Mouse (Mus musculus) cerebellum, adult 18-20 months (tissue): ENCODE data around the gene Cfap221.
A peak's percentile ranks its signal among the peaks of the same experiment; 100 is the strongest.

Experiments
- DNase-seq, 2 experiments: peaks; one replicate each; pipeline ENCODE4 v3.0.0; 2021

The Cfap221 gene

DNA sequence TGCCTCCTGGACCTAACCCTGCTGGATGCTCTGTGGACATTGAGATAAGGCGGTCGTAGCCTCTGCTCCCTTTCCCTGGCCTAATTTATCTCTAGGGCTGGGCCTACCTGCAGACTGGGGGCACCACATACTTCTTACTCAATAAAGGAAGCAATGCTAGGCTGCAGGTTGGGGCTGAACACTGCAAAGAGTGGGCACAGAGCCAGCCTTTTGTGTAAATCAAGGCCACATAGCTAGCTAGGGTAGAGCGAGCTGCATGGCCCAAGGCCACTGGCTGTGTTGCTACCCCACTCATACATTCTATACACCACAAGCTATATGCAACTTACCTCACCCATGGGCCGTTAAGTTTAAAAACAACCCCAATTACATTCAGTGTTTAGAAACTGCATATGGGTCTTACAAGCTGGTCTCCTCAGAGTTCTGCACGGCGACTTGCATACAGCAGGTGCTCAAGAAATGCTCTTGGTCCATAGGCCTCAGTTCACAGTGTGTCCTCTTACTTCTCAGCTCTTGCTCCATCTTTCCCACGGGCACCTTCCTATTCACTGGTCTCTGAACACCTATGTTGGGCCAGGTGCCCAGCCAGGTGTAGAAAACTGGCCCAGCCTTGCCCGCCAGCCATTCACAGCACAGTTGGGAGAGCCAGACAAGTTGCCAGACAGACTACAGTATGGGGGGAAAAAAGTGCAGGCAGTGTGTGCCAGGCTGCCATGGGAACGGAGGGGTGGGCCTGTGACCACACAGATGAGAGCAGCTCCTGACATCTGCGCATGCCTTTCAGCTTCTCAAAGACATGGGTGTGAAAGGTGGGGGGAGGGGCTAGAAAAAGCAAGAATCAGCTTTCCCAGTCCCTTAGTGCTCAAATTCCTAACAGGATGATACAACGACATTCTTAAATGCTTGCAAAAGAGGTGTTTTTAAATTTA is 97.6 kb downstream of the Cfap221 start:
- DNase-seq = no peak

DNA sequence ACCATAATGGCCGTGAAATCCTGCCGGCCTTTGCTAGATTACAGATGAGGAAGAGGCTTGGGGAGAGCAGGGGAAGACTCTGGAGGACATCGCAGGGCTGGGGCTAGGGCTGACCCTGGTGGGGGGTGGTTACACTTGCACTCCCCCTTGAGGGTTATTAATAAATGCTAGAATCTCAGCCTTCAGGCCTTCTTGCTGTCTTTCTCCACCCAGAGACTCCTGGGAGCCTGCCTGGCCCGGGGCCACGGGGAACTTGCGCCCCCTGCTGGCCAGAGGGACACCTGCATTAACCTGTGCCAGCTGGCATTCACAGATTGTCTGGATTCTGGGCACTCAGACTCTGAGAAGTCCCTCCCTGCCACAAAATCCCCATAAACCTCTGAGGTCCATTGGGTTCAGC is 102.1 kb downstream of the Cfap221 start:
- DNase-seq = peak; percentile 56 to 69

DNA sequence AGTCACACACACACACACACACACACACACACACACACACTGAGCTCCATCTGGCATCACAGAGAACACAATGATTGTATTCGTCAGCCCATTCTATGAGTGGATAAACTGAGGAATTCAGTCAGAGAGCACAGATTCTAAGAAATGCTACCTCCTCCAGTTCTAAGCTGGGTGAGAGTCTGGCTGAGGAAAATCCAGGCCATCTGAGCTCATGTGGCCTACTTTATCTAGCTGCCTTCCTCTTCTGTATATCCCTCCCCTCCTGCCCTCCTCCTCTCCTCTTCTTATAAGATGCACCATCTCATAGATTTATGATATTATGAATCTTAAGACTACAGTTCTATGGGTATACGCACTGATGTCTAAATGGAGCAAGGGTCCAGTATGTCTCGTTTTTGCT is 103.4 kb downstream of the Cfap221 start:
- no peak for DNase-seq

DNA sequence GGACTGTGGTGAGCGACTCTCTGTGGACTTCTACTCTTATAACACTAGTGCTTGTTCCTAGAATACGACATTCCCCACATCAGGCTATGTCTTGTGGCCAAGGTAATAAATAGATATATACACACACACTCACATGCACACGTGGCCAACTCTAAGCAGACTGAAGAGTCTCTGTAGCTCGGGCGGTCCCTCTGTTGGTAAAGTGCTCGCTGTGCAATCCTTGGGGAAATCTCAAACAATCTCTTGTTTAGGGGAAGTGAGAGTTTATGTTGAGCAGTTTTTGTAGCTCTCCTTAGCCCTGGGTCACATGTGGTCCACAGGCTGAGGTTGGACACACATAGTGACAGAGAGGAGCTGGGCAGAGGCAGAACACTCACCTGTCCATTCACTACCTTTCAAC is 104.1 kb downstream of the Cfap221 start:
- no peak for DNase-seq

DNA sequence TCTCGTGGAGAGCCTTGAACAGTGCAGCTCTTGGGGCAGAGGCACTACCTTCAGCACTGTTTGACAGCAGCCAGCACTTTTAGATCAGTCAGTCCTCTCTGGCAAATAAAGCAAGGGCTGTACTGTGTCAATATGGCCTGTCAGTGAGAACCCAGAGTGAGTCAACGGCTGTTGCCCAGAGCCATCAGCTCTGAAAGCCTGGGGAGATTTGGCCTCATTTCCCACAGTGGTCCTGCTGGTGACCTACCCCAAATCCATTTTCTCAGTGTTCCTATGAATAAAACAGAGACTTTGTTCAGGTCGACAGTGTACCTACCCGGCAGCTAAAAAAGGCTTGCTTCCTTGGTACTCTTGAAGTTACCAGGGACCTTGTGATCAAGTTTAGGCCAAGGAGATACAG is 105.2 kb downstream of the Cfap221 start:
- DNase-seq = peak in 1 of 2 experiments; percentile 46

DNA sequence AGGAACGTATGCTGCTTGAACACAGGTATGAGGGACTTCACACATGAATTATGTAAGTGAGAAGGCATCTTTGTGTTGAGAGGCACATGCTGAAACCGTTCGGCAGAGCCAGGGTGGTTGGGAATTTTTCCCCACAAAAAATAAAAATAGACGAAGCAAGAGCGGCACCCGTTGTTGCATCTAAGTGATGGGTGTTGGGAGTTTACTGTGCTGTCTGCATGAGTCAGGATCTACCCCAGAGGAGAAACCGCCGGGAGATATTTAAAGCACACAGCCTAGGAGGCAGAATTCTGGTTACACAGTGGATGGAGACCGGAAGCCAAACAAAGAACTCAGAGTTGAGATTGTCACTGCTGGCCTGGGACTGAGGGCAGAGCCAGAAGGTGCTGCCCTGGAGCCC is 105.9 kb downstream of the Cfap221 start:
- no peak for DNase-seq

DNA sequence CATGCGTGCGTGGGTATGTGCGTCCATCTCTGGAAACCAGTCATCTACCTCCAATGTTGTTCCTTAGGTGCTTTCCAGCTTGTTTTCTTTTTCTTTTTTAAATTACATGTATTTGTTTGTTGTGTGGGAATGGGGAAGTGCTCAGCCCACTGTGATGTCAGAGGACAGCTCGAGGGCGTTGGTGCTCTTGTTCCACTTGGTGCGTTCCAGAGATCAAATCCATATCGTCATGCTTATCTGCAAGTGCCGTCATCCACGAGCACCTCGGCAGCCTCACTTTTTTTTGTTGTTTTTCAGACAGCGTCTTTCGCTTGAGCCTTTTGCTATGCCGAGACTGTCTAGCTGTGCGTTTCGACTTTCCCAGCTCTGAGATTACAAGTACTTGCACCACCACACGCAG is 107.7 kb downstream of the Cfap221 start:
- no peak for DNase-seq

DNA sequence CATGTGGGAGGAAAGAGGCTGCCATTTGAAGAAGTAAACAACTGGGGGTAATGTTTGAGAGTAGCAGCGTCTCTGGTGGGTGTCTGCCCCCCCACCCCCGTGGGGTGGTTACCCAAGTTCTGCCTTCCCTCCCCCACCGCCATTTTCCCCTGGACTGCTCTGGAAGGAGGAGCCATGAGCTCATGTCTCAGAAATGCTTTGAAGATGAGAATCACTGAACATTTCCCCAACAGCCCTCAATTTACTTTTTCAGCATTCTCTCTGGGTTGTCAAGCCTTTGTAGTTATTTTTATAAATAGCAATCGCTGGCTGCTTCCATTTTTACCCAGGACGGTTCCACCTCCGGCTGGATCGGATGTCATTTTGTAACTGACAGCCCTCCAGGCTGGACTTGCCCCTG is 110.7 kb downstream of the Cfap221 start:
- DNase-seq = no peak

DNA sequence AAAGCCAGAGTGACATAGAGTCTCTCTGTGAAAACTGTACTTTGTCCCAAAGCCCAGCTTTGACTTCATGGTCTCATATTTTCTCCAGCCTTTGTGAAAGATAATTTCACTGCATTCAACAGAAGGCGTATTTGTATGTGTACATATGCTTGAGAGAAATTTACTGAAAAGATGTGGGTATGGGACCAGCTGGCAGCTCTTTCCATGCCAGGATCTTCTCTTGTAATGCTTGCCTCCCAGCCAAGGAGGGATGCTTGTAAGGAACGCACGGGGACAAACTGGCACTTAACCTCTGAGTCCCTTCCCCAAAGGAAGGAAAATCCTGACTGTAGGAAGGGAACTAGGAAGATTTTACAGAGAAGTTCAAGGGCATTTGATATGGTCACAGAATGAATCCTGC is 112.8 kb downstream of the Cfap221 start:
- no peak for DNase-seq

DNA sequence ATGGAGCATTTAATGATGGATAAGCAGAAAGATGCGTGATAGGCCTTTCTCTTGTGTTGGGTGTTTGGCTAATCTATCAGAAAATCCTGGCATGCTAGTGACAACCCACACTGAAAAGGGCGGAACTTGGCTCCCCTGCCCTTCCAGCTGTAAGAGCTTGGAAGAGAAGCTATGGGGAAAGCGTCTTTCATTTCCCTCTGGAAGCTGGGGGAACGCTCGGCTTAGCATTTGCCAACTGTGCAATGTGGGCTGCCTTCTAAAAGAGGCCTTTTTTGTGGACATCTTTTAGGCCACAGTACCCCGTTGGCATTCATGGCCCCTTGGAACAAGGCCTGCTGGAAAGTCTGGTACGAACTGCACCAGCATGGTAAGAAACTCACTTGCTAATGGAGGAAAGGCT is 118.1 kb downstream of the Cfap221 start:
- peak in 1 of 2 experiments; percentile 28 for DNase-seq

DNA sequence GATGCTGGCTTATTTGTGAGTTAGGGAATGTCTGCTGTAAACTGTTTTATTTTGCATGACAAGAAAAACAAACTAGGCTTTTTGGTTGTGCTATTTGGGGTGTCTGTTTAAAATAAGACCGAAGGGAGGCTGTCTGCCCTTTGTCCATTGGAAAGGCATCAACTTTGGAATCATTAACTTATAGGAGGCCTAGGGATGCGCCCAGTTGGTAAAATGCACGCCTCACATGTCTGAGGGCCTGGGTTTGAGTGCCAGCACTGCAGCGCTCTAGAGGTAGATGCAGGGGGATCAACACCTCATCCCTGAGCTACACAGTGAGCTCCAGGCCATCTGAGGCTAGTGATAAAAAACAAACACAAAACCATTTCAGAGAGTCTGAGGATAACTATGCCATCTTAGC is 119.6 kb downstream of the Cfap221 start:
- no peak for DNase-seq
